Mouse (Mus musculus) lung, postnatal 0 days (tissue): Measurements from ENCODE around the gene Prkar2b. TPM values are rescaled to one million over a fixed set of nuclear protein-coding genes. Genes with fewer than 3 reads are reported as not detected.
A peak's percentile ranks its signal among the peaks of the same experiment; 100 is the strongest.

Experiments
- ATAC-seq: fragments of 200-750 bp; cut with Nextera tagmentation; 2 replicates; pipeline ENCODE4 v1.8.0; 2017; ENCODE audit warnings: moderate library complexity
- DNase-seq: peaks from one replicate; pipeline ENCODE4 v3.0.0-alpha.2; 2016; ENCODE audit warnings: low spot score
- H3K27ac ChIP-seq: fragments of 300-500 bp; sonication (generic); 2 replicates; pipeline ENCODE4 v1.5.1; 2014; ENCODE audit warnings: antibody characterized with exemption, mild to moderate bottlenecking, low read length, mixed read lengths
- H3K27me3 ChIP-seq: fragments of 300-500 bp; sonication (generic); replicated peaks from 2 replicates; pipeline ENCODE4 v1.6.1; 2014; ENCODE audit warnings: low read length, mixed read lengths; ENCODE audit not compliant: insufficient read depth
- H3K36me3 ChIP-seq: fragments of 300-500 bp; sonication (generic); 2 replicates; pipeline ENCODE4 v1.6.1; 2014; ENCODE audit warnings: low read length, mixed read lengths; ENCODE audit not compliant: insufficient read depth
- H3K4me1 ChIP-seq: fragments of 300-500 bp; sonication (generic); 2 replicates; pipeline ENCODE4 v1.6.1; 2014; ENCODE audit warnings: antibody characterized with exemption, low read depth, low read length, mixed read lengths; ENCODE audit not compliant: insufficient read depth
- H3K4me2 ChIP-seq: fragments of 300-500 bp; sonication (generic); replicated peaks from 2 replicates; pipeline ENCODE4 v1.6.1; 2014; ENCODE audit warnings: low read depth, mild to moderate bottlenecking, low read length, moderate library complexity, mixed read lengths
- H3K4me3 ChIP-seq: fragments of 300-500 bp; sonication (generic); 2 replicates; pipeline ENCODE4 v1.5.1; 2014; ENCODE audit warnings: low read depth, low read length
- H3K9ac ChIP-seq: fragments of 300-500 bp; sonication (generic); replicated peaks from 2 replicates; pipeline ENCODE4 v1.6.1; 2014; ENCODE audit warnings: low read depth, mild to moderate bottlenecking
- H3K9me3 ChIP-seq: fragments of 300-500 bp; sonication (generic); 2 replicates; pipeline ENCODE4 v1.6.1; 2016; ENCODE audit warnings: low read length, mixed read lengths
- CTCF ChIP-seq: IDR thresholded peaks from 2 replicates; pipeline ENCODE4 v1.5.1; 2016; ENCODE audit warnings: antibody characterized with exemption, mild to moderate bottlenecking
- EP300 ChIP-seq: IDR thresholded peaks from 2 replicates; pipeline ENCODE4 v1.6.1; 2016; ENCODE audit warnings: antibody characterized with exemption, mild to moderate bottlenecking, control low read depth
- WGBS: fragments of 180-500 bp; shearing (Covaris S2); extraction: QIAGEN DNeasy Blood & Tissue Kit; methylation state at CpG from one replicate; pipeline ENCODE4 v1.1.7; 2014; 5-methylcytosine and 5-hydroxymethylcytosine counted together
- polyA plus RNA-seq: library from polyadenylated mRNA; unstranded; fragments of >200 nt; fragmentation: Nextera tagmentation; extraction: Ambion mirVana; gene quantifications from 2 replicates; pipeline ENCODE4 v1.2.1, GENCODE M21; 2015

The Prkar2b gene
- polyA plus RNA-seq, 1 experiment from 2014 or later, result 11.0 TPM

DNA sequence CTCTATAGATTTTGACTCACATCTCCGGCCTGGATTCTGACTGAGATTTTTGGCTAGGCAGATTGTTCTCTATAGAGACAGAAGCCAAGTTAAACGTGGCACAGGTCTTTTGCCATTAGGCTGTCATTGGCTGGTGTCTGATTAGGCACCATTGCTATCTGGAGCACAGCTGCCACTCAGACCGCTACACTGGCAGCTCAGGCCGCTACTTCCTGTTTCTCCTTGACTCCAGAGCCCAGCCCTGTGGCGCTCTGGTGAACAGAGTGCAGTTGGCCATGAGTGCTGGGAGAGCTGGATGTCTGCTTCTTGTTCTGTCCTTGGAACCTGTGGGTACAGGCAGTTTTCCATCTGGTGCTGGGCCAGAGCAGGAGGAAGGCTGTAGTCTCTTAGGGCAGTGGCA lies 143.9 kb downstream of the Prkar2b start:
- Histone ChIP-seq H3K9me3 (no peaks in the 10 kb centered on the region), H3K27ac (no peak overlapping the region), H3K36me3 (no peaks in the 10 kb centered on the region; the same call in 1 of the 2 replicates), H3K4me2 (no peak overlapping the region), H3K27me3 (no peaks in the 10 kb centered on the region), H3K4me3 (no peak overlapping the region), H3K4me1 (no peaks in the 10 kb centered on the region), H3K9ac (no peak overlapping the region)
- peak; percentile 35; the same call in 1 of the 2 replicates for ATAC-seq
- 70% methylated on average over 5 of the region's 5 CpGs for WGBS
- DNase-seq, result peak; percentile 18
- no peak for TF ChIP-seq EP300
- TF ChIP-seq CTCF, result no peak

DNA sequence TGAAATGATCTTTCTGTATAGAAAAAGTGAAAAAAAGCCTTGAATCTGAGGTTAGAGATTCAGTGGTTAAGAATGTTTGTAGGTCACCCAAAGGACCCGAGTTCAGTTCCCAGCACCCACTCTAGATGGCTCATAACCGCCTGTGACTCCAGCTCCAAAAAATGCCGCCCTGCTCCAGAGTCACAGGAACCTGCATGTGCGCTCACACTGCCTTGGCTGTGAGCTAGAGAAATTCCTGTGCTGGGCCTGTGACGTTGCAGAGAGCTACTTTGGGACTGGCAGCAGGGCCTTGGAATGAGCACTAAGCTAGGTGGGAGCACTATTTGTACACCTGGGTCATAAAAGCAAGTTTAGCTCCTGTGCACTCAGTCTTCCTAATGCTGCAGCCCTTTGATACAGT lies 144.4 kb downstream of the Prkar2b start:
- no peak overlapping the region for H3K27ac ChIP-seq
- H3K4me2 ChIP-seq, result no peak overlapping the region
- H3K27me3 ChIP-seq, result no peaks in the 10 kb centered on the region
- no peak overlapping the region for H3K9ac ChIP-seq
- H3K4me3 ChIP-seq, result no peak overlapping the region
- 90% methylated on average over 5 of the region's 5 CpGs for WGBS
- no peak for DNase-seq
- no peaks in the 10 kb centered on the region for H3K9me3 ChIP-seq
- TF ChIP-seq CTCF (no peak), EP300 (no peak)
- no peak for ATAC-seq
- H3K4me1 ChIP-seq, result no peaks in the 10 kb centered on the region
- H3K36me3 ChIP-seq, result no peaks in the 10 kb centered on the region; the same call in 1 of the 2 replicates

DNA sequence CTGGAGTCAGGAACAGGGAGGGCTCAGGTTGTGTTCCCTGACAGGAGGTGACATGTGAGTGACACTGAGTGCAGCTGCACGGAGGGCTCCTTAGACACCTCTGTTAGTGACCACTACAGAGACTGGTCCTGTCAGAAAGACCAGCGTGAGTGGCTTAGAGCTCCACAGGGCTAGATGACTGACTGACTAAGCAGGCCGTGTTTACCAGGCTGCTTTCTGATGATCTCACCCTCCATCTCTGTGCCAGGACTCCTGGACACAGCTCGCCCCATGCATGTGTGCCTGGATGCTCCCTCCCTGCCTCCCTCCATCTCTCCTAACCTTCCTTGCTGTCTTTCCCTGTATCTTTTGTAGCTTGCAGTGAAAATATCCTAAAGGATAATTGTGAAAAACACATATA lies 147.5 kb downstream of the Prkar2b start:
- DNase-seq (no peak), ATAC-seq (peak; percentile 60)
- Histone ChIP-seq H3K36me3 (no peaks in the 10 kb centered on the region), H3K4me3 (no peak overlapping the region), H3K4me1 (no peaks in the 10 kb centered on the region), H3K27ac (no peak overlapping the region), H3K4me2 (no peak overlapping the region), H3K9ac (no peak overlapping the region), H3K27me3 (no peaks in the 10 kb centered on the region), H3K9me3 (no peaks in the 10 kb centered on the region)
- 42% methylated on average over 4 of the region's 4 CpGs for WGBS
- TF ChIP-seq CTCF (no peak), EP300 (no peak)

DNA sequence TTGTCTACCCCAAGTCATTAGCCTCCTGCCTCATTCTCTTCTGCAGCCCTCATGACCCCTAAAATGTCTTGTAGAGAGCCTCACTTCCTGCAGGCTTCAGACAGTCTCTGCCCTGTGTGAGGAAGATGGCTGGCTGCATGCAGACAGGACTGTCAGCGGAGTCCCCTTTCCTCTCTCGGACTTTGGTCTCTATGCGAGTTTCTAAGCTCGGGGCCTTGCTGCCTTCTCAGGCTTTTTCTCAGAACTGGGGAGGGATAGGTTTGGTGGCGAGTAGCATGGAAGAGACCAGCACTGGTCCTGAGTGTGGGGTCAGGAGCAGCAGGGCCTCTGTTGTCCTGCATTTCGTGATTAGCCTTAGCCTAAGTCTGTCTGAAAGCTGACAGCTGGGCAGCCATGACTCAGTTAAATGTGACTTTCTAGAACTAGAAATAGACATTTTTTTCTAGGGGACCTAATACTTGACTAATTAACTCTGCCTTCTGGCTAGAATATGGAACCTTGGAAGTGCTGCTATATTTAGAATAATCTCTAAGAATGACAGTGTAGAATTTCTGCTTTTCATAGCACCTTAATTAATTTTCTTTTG lies 148.0 kb downstream of the Prkar2b start:
- Histone ChIP-seq H3K4me1 (no peaks in the 10 kb centered on the region), H3K9me3 (no peaks in the 10 kb centered on the region), H3K4me3 (no peak overlapping the region), H3K36me3 (no peaks in the 10 kb centered on the region), H3K9ac (no peak overlapping the region), H3K27me3 (no peaks in the 10 kb centered on the region), H3K4me2 (no peak overlapping the region), H3K27ac (no peak overlapping the region)
- TF ChIP-seq CTCF (no peak), EP300 (no peak)
- ATAC-seq (no peak), DNase-seq (no peak)
- WGBS, result 74% methylated on average over 6 of the region's 6 CpGs

Other genes with a start within 250 kb of the Prkar2b start
- 162 and 168 TPM in 2 replicates for gene Hbp1, start 110.8 kb downstream of the Prkar2b start, polyA plus RNA-seq
- 2.3 and 2.5 TPM in 2 replicates for gene Pik3cg, start 147.4 kb upstream of the Prkar2b start, polyA plus RNA-seq